Mouse (Mus musculus) forelimb bud, embryonic 11.5 days (tissue): ENCODE measurements at regions not wholly inside any gene's neighbourhood (a gene's known extent, or its start where the extent isn't known, plus 50 kb on each side); places are given as distances from the start of the nearest gene placed in this dataset.

Experiments
- DNase-seq: peaks from one replicate; pipeline ENCODE4 v3.0.0-alpha.2; 2012; ENCODE audit warnings: low read depth, low spot score

- no peak for DNase-seq
Measured at GRCm38 (mm10) chr4:33552856-33553255, 242.7 kb downstream of the Rngtt start.

DNA sequence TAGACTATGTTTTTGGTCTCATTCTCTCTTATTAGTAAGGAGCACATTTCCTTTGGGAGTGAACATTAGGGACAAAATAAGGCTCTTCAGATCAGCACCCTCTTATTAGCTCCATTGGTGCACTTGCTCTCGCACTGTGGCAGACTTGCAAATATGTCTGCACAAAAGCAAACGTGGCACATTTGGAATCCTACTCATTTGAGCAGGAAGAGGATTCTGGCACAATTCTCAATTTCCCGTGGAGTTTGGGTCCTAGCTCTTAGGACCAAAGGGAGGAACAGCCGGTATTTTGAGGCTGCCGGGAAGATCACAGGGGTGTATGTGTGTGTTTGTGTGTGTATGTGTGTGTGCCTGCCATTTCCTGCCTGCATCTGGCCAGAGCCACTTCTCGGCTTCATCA is 244.5 kb downstream of the Rngtt start:
- no peak for DNase-seq

GRCm38 (mm10) chr4:33555231-33555933 is 245.3 kb downstream of the Rngtt start:
- no peak for DNase-seq

GRCm38 (mm10) chr4:33555966-33556365 is 245.9 kb downstream of the Rngtt start:
- DNase-seq: no peak

DNA sequence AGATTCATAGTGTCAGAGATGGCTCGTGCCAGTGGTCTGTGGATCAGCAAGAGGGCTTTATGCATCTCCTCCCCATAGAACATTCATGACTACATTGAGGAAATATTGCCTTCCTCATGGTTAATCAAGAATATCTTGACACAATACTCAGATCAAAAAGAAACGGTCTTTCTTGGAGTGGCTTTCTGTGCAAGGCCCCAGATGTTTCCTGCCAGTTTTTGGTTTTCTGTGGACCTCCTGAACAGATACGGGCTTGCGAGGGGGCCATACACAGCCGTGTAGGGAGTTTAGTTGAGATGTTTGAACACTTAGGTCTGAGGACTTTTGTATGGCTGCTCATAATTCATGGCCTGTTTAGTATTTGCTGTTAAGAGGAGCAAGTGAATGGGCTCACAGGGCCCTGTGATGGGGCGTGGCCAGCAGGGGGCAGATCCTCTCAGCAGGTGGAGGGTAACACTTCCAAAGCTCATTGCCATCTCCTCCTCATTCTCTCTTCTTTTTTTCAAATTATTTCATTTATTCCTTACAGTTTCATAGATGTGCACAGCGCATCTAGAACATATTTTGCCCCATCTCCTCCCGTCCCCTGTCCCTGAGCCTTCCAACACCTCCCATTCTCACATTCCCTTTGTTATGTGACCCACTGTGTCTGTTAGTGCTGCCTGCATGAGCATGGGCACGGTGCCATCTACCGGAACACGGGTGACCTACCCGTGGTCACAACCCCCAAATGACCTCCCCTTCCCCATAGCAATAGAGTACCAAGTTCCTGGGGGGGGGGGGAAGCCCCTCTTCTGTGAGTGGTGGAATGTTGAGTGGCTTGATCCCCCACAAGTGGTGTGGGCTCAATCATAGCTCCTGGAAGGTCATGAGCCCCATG is 246.8 kb downstream of the Rngtt start:
- DNase-seq: no peak

DNA sequence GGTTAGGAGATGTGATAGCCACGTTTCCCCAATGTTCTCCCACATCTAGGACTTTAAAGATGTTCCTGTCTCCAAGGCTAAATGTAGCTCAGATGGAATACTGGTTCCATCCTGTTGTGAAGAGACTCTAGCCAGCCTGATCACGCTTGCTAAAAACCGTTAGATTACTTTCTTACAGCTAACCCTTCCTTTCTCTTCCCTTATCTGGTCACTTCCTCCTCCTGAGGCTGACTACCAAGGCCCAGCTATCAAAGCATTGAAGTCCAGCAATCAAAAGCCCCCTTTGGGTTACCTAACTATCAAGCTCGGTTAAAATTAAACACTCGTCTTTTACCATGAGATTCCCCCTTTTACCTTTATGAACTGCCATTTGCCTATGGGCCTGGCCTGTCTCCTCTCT is 260.2 kb downstream of the Rngtt start:
- no peak for DNase-seq

- no peak for DNase-seq
Measured at GRCm38 (mm10) chr4:33571351-33571750, 261.2 kb downstream of the Rngtt start.

DNA sequence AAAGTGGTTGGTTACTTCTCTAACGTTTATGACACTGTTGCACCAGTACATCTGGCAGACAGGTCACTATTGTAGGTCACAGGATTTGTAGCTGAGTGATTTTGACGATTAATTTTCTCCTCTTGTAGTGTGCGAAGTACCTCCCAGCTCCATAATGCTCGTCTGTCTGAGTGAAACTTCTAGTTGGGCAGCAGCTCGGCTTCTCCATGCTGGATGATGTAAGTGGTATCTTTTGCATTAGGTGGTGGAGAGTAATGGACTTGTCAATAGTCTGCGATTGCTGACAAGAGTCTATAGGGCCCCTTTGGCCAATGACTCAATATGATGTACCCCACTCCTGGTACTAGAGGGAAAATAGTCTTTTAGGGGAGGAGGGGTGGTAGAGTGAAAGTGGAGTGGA is 267.5 kb downstream of the Rngtt start:
- DNase-seq: no peak

- no peak for DNase-seq
Measured at GRCm38 (mm10) chr4:33580491-33580890, 270.4 kb downstream of the Rngtt start.

DNA sequence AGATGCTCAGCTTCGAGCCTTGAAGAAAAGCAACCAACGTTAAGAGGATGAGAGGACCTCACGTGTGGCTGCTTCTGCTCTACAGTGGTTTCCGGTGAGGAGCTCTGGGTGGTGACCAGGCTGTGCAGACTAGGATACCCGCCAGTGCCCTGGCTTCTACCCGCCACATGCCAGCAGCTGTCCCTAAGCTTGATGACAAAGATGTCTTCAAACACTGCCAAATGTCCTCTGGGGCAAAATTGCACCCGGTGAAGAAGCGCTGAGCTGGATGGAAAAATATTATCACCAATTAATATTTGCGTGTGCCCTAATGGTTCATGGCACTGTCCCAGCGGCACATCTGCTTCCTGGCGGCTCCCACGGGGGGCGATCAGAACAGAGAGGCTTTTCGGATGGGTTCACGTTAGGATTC is 271.1 kb downstream of the Rngtt start:
- no peak for DNase-seq

GRCm38 (mm10) chr4:33581766-33582525 is 271.8 kb downstream of the Rngtt start:
- no peak for DNase-seq

DNA sequence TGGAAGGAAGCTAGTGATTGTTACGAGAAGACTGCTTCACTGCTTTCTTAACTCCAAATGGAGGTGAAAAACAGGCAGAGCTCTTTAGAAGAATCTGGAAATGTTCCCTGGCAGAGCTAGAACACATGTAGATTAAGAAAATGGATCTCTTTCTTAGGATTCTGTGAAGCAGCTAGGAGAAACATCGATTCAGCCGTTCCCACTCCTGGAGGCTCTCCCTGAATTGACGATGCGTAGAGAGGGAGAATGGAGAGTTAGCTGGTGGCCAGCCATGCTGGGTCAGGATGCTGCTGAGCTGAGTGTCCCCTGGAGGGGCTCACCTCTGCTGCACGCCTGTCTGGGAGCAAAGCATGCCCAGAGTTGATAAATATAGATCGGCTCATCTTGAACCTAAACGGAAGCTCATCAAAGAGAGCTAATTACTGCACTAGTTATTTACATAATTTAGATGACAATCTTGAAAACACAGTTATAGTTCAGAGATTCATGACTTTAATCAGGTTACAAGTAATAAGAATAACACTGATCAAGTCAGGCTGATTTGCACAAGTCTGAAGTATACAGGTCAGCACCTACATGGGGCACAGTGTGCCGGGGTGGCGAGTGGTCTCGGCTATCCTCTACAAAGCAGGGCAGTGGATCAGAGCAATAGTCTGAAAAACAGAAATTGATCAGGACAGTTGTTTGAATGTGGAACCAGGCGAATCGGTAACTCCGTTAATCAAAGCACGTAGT is 273.0 kb downstream of the Rngtt start:
- DNase-seq: no peak

DNA sequence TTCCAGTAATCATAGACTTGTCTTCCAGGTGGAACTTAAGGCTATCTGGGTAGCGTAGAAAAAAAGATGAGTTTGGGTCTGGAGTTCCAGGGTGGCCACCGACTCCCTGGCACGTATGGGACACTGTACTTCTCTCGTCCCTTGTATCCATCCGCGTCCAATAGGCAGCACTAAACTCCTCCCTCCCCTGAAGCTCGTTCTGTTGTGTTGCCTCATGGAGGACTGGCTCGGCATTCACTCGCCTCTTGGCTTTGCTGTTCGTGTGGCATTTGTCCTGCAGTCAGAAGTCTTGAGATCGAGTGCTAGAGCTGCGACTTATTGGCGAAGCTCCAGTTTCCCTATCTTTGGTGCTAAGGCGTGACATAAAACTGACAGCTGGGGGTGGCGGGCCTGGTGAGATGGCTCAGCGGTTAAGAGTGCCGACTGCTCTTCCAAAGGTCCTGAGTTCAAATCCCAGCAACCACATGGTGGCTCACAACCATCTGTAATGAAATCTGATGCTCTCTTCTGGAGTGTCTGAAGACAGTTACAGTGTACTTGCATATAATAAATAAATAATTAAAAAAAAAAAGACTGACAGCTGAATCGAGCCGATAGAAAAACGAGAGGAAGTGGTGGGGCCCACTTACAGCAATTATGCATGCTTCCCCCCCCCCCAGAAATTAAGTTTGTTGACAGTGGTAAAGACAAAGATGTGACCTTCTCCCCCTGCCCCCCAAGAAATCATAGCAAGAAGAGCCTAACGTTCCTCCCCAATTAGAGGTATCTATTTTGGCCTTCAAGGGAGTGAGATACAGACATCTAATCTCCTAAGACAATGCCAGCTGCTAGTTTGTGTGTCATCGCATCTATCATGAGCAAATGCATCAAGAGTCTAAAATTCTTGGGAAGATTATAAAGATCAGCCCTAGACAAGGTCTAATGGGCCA is 274.1 kb downstream of the Rngtt start:
- no peak for DNase-seq

DNA sequence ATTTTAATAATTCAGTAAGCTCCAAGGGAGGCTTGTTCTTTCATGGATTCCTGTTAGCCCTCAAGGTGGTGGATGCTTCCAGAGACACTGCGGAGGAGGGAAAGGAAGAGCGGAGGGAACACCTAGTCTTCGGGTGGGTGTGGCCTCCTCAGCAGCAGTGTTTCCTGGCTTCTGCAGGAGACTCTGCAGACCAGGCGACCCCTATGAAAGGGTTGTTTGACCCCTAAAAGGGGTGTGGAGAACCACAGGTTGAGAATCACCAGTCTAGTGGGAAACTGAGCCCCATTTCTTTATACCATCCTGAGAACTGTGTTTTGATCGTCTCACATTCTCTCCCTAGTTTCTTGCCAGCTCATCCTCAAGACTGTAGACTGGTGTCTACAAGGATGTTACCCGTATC is 275.7 kb downstream of the Rngtt start:
- DNase-seq: no peak

DNA sequence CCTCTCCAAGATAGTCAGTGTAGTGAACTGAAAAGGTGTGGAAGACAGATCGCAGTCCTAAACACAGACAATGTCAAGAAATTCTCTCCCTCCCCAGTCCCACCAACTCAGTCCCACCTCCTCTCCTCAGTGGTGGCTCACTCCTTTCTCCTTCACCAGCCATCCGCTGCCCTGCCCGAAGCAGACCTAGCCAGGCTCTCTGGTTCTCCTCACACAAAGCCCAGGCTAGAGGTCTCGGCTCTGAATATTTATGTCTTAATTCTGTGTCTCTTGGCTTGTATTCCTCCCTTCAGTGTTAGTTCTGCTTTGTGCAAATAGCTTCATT is 276.1 kb downstream of the Rngtt start:
- no peak for DNase-seq

DNA sequence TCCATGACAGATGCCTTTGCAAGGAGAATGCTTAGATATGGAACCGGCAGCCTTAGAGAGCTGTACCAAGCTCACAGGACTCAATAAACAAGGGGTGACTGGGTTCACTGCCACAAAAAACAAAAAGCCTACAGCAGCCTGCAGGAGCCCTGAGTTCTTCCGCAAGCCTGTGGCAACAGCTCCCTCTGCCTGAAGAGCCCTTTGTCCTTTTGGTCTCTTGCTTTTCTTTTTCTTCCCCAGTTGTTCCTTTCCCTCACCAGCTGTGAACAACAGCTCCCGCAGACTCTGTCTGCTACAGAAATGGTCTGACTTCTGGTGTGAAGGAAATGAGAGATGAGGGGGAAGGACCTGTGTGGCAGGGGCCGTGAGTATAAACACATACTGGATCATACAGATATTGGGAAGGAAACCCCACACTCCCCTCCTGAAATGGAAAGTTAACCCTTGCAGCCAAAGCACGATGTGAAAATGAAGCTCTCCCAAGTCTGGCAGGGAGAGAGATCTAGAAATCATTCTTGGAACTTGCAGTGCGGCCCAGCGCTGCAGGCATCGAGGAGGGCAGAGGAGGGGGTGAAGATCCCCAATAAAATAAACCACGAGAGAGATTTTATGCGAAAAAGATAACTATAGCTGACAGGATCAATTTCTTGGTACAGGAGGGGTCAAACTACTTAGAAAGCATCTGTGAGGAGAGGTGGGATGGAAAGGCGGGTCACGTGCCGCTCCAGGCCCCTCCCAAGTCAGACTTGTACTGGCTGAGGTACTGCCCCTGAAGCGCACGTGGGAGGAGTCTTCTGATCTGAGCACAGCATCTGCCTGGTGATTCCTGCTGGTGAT is 276.7 kb downstream of the Rngtt start:
- DNase-seq: peak; percentile 49

DNA sequence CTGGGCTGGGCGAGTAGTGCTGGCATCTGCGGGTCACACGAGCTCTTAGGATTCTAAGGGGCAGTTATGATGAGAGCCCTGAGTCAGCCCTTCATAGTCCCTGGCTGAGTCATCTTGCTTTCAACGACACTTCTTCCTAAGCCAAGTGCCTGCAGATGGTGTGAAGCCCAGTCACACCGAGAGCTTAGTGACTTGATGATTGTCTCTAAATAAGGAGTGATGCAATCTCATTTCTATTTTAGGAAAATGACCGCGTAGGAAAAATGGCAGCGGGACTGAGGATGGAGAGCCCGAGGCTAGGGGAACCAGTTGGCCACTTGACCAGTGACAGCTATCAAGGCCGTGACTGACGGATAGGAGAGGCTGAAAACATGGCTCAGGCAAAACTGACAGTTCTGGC is 277.6 kb downstream of the Rngtt start:
- DNase-seq: no peak

DNA sequence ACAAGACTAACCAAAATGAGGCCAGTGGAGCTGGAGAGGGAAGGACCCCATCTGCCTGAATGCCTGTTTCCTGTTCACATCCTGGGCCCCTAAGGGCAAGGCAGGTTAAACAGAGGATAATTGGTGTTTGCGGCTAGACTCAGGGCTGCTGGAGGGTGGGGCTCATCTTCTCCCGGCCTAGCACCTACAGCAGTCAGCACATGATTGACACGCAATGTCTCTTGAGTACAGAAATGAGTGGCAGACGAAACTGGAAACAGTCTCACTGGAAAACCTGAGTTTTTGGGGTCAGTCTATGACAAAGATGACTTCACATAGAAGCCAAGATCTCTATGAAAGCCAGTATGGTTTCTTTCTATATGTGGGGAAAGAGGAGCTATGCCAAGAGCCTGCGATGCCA is 278.0 kb downstream of the Rngtt start:
- no peak for DNase-seq

DNA sequence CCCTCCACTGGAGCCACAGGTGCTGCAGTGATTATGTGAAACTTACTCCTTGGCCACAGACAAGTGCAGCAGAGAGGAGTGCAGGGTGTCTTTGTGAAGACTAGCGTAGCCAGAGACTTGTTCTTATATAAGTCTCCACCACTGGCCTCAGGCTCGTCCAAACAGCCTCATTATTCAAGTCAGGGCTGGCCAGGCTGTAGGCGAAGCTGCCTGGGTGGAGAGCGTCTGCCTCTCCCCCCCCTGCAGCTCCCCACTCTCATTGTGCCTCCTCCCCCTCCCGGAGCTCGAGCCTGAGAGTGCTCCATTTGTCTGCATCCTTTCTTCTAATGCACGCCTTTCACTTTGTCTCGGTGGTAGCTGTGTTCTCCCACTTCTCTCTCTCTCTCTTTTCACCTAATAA is 279.1 kb downstream of the Rngtt start:
- peak; percentile 19 for DNase-seq
